Mouse (Mus musculus) limb, embryonic 15.5 days (tissue): ENCODE data around the gene Slc22a14. TPM values are rescaled to one million over a fixed set of nuclear protein-coding genes. Genes with fewer than 3 reads are reported as not detected.
A peak's percentile ranks its signal among the peaks of the same experiment; 100 is the strongest.
"Not testable (repeated sequence)": the region's sequence is repeated elsewhere in the genome, so short reads cannot be mapped to it uniquely, and the experiment has no call there.

Source experiments
- ATAC-seq: fragments of 200-750 bp; cut with Nextera tagmentation; 2 replicates; pipeline ENCODE4 v1.8.0; 2017; ENCODE audit warnings: low read depth, moderate TSS enrichment; ENCODE audit not compliant: insufficient number of reproducible peaks, low FRiP score, low TSS enrichment
- H3K27ac ChIP-seq: fragments of 300-500 bp; sonication (generic); 2 replicates; pipeline ENCODE4 v1.5.1; 2015; ENCODE audit warnings: moderate library complexity, mild to moderate bottlenecking, inconsistent platforms
- H3K27me3 ChIP-seq: fragments of 300-500 bp; sonication (generic); 2 replicates; pipeline ENCODE4 v1.6.1; 2015; ENCODE audit warnings: inconsistent platforms
- H3K36me3 ChIP-seq: fragments of 300-500 bp; sonication (generic); 2 replicates; pipeline ENCODE4 v1.6.1; 2015; ENCODE audit warnings: inconsistent platforms
- H3K4me1 ChIP-seq: fragments of 300-500 bp; sonication (generic); 2 replicates; pipeline ENCODE4 v1.6.1; 2015; ENCODE audit warnings: inconsistent platforms
- H3K4me2 ChIP-seq: fragments of 300-500 bp; sonication (generic); 2 replicates; pipeline ENCODE4 v1.6.1; 2015; ENCODE audit warnings: mild to moderate bottlenecking, inconsistent platforms
- H3K4me3 ChIP-seq: fragments of 300-500 bp; sonication (generic); 2 replicates; pipeline ENCODE4 v1.5.1; 2015; ENCODE audit warnings: mild to moderate bottlenecking, inconsistent platforms
- H3K9ac ChIP-seq: fragments of 300-500 bp; sonication (generic); 2 replicates; pipeline ENCODE4 v1.6.1; 2015; ENCODE audit warnings: inconsistent platforms
- H3K9me3 ChIP-seq: fragments of 300-500 bp; sonication (generic); 2 replicates; pipeline ENCODE4 v1.6.1; 2016; ENCODE audit warnings: inconsistent platforms
- WGBS: fragments of 180-500 bp; shearing (Covaris S2); methylation state at CpG from one replicate; pipeline ENCODE4 v1.1.7; 2015; 5-methylcytosine and 5-hydroxymethylcytosine counted together
- polyA plus RNA-seq: library from polyadenylated mRNA; unstranded; fragments of >200 nt; fragmentation: Nextera tagmentation; extraction: Ambion mirVana; gene quantifications from 2 replicates; pipeline ENCODE4 v1.2.1, GENCODE M21; 2015

Slc22a14 gene
- polyA plus RNA-seq, 1 experiment from 2014 or later: not detected

- H3K27me3 ChIP-seq: no peaks in the 10 kb centered on the region
- no peaks in the 10 kb centered on the region for H3K9me3 ChIP-seq
- H3K27ac ChIP-seq: no peak overlapping the region
- peaks cover 9% of the 10 kb centered on the region; the same call in 1 of the 2 replicates for H3K36me3 ChIP-seq
- no peak for ATAC-seq
- WGBS: 49% methylated on average over 5 of the region's 5 CpGs
- H3K4me3 ChIP-seq: no peak overlapping the region
- no peak overlapping the region for H3K4me2 ChIP-seq
- no peak overlapping the region for H3K9ac ChIP-seq
- H3K4me1 ChIP-seq: no peaks in the 10 kb centered on the region
Observed at GRCm38 (mm10) chr9:119388956-119389355, 23.6 kb upstream of the Slc22a14 start.

- no peak overlapping the region for H3K27ac ChIP-seq
- H3K4me3 ChIP-seq: no peak overlapping the region
- H3K4me1 ChIP-seq: no peaks in the 10 kb centered on the region
- no peak for ATAC-seq
- no peaks in the 10 kb centered on the region for H3K27me3 ChIP-seq
- peaks cover 24% of the 10 kb centered on the region for H3K36me3 ChIP-seq
- H3K4me2 ChIP-seq: no peak overlapping the region
- H3K9me3 ChIP-seq: no peaks in the 10 kb centered on the region
- 62% methylated on average over 6 of the region's 6 CpGs for WGBS
- no peak overlapping the region for H3K9ac ChIP-seq
Observed at GRCm38 (mm10) chr9:119382603-119383002, 17.2 kb upstream of the Slc22a14 start.

- ATAC-seq: no peak
- no peak overlapping the region for H3K9ac ChIP-seq
- H3K9me3 ChIP-seq: no peaks in the 10 kb centered on the region
- no peaks in the 10 kb centered on the region for H3K4me1 ChIP-seq
- no peak overlapping the region for H3K4me2 ChIP-seq
- peaks cover 17% of the 10 kb centered on the region for H3K36me3 ChIP-seq
- 87% methylated on average over 4 of the region's 4 CpGs for WGBS
- H3K27ac ChIP-seq: no peak overlapping the region
- no peaks in the 10 kb centered on the region for H3K27me3 ChIP-seq
- H3K4me3 ChIP-seq: no peak overlapping the region
Observed at GRCm38 (mm10) chr9:119378231-119378630, 12.9 kb upstream of the Slc22a14 start.

GRCm38 (mm10) chr9:119375556-119375955 lies 10.2 kb upstream of the Slc22a14 start:
- WGBS: 47% methylated on average over 6 of the region's 6 CpGs
- Histone ChIP-seq H3K27me3 (no peaks in the 10 kb centered on the region), H3K9ac (no peak overlapping the region), H3K9me3 (no peaks in the 10 kb centered on the region), H3K4me3 (no peak overlapping the region), H3K4me1 (no peaks in the 10 kb centered on the region), H3K27ac (no peak overlapping the region), H3K36me3 (peaks cover 13% of the 10 kb centered on the region), H3K4me2 (no peak overlapping the region)
- ATAC-seq: no peak

GRCm38 (mm10) chr9:119375008-119375407 lies 9.7 kb upstream of the Slc22a14 start:
- H3K4me1 ChIP-seq: no peaks in the 10 kb centered on the region
- no peaks in the 10 kb centered on the region for H3K27me3 ChIP-seq
- H3K36me3 ChIP-seq: peaks cover 11% of the 10 kb centered on the region; the same call in 1 of the 2 replicates
- 65% methylated on average over 3 of the region's 3 CpGs for WGBS
- no peak overlapping the region for H3K9ac ChIP-seq
- H3K9me3 ChIP-seq: no peaks in the 10 kb centered on the region
- H3K27ac ChIP-seq: no peak overlapping the region
- no peak for ATAC-seq
- H3K4me2 ChIP-seq: no peak overlapping the region
- H3K4me3 ChIP-seq: no peak overlapping the region

GRCm38 (mm10) chr9:119371251-119371650 lies 5.9 kb upstream of the Slc22a14 start:
- Histone ChIP-seq H3K27ac (no peak overlapping the region), H3K9me3 (no peaks in the 10 kb centered on the region), H3K4me3 (no peak overlapping the region), H3K9ac (no peak overlapping the region), H3K4me1 (no peaks in the 10 kb centered on the region), H3K27me3 (no peaks in the 10 kb centered on the region), H3K4me2 (no peak overlapping the region), H3K36me3 (no peaks in the 10 kb centered on the region)
- ATAC-seq: no peak
- WGBS: 39% methylated on average over 4 of the region's 4 CpGs

- H3K9me3 ChIP-seq, H3K4me3 ChIP-seq, H3K27ac ChIP-seq, H3K36me3 ChIP-seq, ATAC-seq, H3K4me1 ChIP-seq, H3K27me3 ChIP-seq, H3K9ac ChIP-seq, H3K4me2 ChIP-seq: not testable (repeated sequence)
- WGBS: 56% methylated on average over 4 of the region's 4 CpGs
Observed at GRCm38 (mm10) chr9:119370770-119371169, 5.4 kb upstream of the Slc22a14 start.

GRCm38 (mm10) chr9:119368367-119368766 lies 3.0 kb upstream of the Slc22a14 start:
- ATAC-seq: no peak
- H3K4me2 ChIP-seq: no peak overlapping the region
- 90% methylated on average over 3 of the region's 3 CpGs for WGBS
- no peaks in the 10 kb centered on the region for H3K27me3 ChIP-seq
- H3K9me3 ChIP-seq: no peaks in the 10 kb centered on the region
- H3K9ac ChIP-seq: no peak overlapping the region
- no peak overlapping the region for H3K27ac ChIP-seq
- H3K4me1 ChIP-seq: no peaks in the 10 kb centered on the region
- H3K36me3 ChIP-seq: no peaks in the 10 kb centered on the region
- no peak overlapping the region for H3K4me3 ChIP-seq

DNA sequence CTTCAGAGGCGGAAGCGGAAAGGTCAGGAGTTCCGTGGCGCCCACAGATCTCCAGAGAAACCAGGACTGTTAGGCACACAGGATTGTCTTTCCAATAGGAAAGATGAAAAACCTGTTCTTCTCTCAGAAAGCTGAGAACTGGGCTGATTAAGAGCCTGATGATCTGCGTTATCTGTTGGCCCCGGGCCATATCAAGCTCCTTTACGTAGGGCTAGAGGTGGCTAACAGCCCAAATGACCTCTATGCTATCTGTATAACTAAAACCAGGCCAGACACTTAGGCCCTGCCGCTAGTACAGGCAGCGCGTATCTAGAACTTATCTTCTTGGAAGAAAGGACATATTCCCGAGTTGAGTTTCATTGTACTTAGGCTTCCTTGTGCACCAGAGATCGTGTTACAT lies 2.1 kb downstream of the Slc22a14 start:
- Histone ChIP-seq H3K4me1 (peaks cover 2% of the 10 kb centered on the region; the same call in 1 of the 2 replicates), H3K9me3 (no peaks in the 10 kb centered on the region), H3K4me3 (no peak overlapping the region), H3K36me3 (no peaks in the 10 kb centered on the region), H3K9ac (no peak overlapping the region), H3K4me2 (no peak overlapping the region), H3K27ac (no peak overlapping the region), H3K27me3 (no peaks in the 10 kb centered on the region; the same call in 1 of the 2 replicates)
- 77% methylated on average over 12 of the region's 12 CpGs for WGBS
- ATAC-seq: no peak

DNA sequence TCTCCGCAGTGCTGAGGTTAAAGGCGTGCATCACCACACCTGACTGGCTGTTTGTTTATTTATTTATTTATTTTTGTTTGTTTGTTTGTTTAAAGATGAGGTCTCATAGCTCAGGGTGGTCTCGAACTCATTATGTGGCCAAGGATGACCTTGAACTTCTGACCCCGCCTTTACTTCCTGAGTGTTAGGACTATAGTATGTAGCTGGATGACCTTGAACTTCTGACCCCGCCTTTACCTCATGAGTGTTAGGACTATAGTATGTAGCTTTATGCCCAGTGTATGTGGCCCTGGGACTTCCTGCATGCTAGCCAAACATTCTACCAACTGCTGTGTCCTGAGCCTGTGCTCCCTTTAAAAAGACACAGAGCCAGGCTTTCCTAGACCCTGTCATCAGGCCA lies 3.9 kb downstream of the Slc22a14 start:
- no peak; the same call in 1 of the 2 replicates for ATAC-seq
- no peaks in the 10 kb centered on the region for H3K36me3 ChIP-seq
- 90% methylated on average over 5 of the region's 5 CpGs for WGBS

GRCm38 (mm10) chr9:119358058-119358429 lies 7.3 kb downstream of the Slc22a14 start:
- no peaks in the 10 kb centered on the region for H3K9me3 ChIP-seq

More for the DNA sequence above, 3.9 kb downstream of the Slc22a14 start:
- peaks cover 7% of the 10 kb centered on the region; the same call in 1 of the 2 replicates for H3K4me1 ChIP-seq
- no peak overlapping the region for H3K4me3 ChIP-seq
- no peaks in the 10 kb centered on the region for H3K9me3 ChIP-seq
- no peak overlapping the region for H3K27ac ChIP-seq
- H3K27me3 ChIP-seq: no peaks in the 10 kb centered on the region; the same call in 1 of the 2 replicates
- H3K4me2 ChIP-seq: no peak overlapping the region
- no peak overlapping the region for H3K9ac ChIP-seq

GRCm38 (mm10) chr9:119357331-119358057 lies 7.9 kb downstream of the Slc22a14 start, which contains the start of gene Xylb:
Gene Xylb (plus strand): TSS chr9:119357381.
- H3K27ac ChIP-seq: no peak within 1 kb of the TSS
- H3K4me1 ChIP-seq: peaks cover 7% of the 10 kb centered on the region; the same call in 1 of the 2 replicates
- H3K27me3 ChIP-seq: no peaks in the 10 kb centered on the region; the same call in 1 of the 2 replicates
- H3K4me2 ChIP-seq: peak within 1 kb of the TSS; percentile 94
- H3K36me3 ChIP-seq: peaks cover 3% of the 10 kb centered on the region; the same call in 1 of the 2 replicates
- H3K9ac ChIP-seq: peak within 1 kb of the TSS; percentile 76
- no peaks in the 10 kb centered on the region for H3K9me3 ChIP-seq
- WGBS: 2% methylated on average over 65 of the region's 65 CpGs
- H3K4me3 ChIP-seq: peak within 1 kb of the TSS; percentile 73
- ATAC-seq: peak; percentile 74

More at GRCm38 (mm10) chr9:119358058-119358429, 7.3 kb downstream of the Slc22a14 start:
- H3K4me3 ChIP-seq: peak overlapping the region; percentile 73
- H3K27me3 ChIP-seq: no peaks in the 10 kb centered on the region; the same call in 1 of the 2 replicates
- no peaks in the 10 kb centered on the region for H3K36me3 ChIP-seq
- peak overlapping the region; percentile 94 for H3K4me2 ChIP-seq
- 0 out of 2 replicates have a peak overlapping the region, but pooled peaks have one; percentile 76 for H3K9ac ChIP-seq
- no peak overlapping the region for H3K27ac ChIP-seq
- no peak for ATAC-seq
- WGBS: 36% methylated on average over 9 of the region's 9 CpGs
- H3K4me1 ChIP-seq: peaks cover 7% of the 10 kb centered on the region; the same call in 1 of the 2 replicates
